Mouse (Mus musculus): ENCODE data around the gene BC048671. TPM values are rescaled to one million over a fixed set of nuclear protein-coding genes. Genes with fewer than 3 reads are reported as not detected.

The BC048671 gene
- polyA plus RNA-seq (2012; ENCODE audit: insufficient read depth, insufficient read length, missing spikeins), result not detected in 2 replicates

- no peak within 1 kb of the TSS for H3K27ac ChIP-seq (ENCODE audit: insufficient read depth, low read depth, low read length)
- H3K4me1 ChIP-seq (ENCODE audit: control insufficient read depth, insufficient read depth, low read length), result no peaks in the 10 kb centered on the region
- no peak for TF ChIP-seq CTCF (IDR thresholded peaks at IDR 0.05; ENCODE audit: low read depth, low read length)
- TF ChIP-seq POLR2A (IDR thresholded peaks at IDR 0.05; ENCODE audit: borderline replicate concordance, low read depth, low read length), result no peak
- no peak within 1 kb of the TSS for H3K4me3 ChIP-seq (ENCODE audit: insufficient read depth, low read length)
Measured at GRCm38 (mm10) chr6:90300919-90301318, at the start of gene BC048671. Gene BC048671 (plus strand): TSS chr6:90301219.

GRCm38 (mm10) chr6:90288265-90288664, 12.8 kb upstream of the BC048671 start:
- H3K4me3 ChIP-seq (ENCODE audit: insufficient read depth, low read length), result no peak overlapping the region
- TF ChIP-seq POLR2A (IDR thresholded peaks at IDR 0.05; ENCODE audit: borderline replicate concordance, low read depth, low read length), result no peak
- no peak for TF ChIP-seq CTCF (IDR thresholded peaks at IDR 0.05; ENCODE audit: low read depth, low read length)
- no peak overlapping the region for H3K27ac ChIP-seq (ENCODE audit: insufficient read depth, low read depth, low read length)
- H3K4me1 ChIP-seq (ENCODE audit: control insufficient read depth, insufficient read depth, low read length), result no peaks in the 10 kb centered on the region

- no peak overlapping the region for H3K4me3 ChIP-seq (ENCODE audit: insufficient read depth, low read length)
- no peaks in the 10 kb centered on the region for H3K4me1 ChIP-seq (ENCODE audit: control insufficient read depth, insufficient read depth, low read length)
- no peak overlapping the region for H3K27ac ChIP-seq (ENCODE audit: insufficient read depth, low read depth, low read length)
- TF ChIP-seq CTCF (IDR thresholded peaks at IDR 0.05; ENCODE audit: low read depth, low read length) (no peak), POLR2A (IDR thresholded peaks at IDR 0.05; ENCODE audit: borderline replicate concordance, low read depth, low read length) (no peak)
Measured at GRCm38 (mm10) chr6:90306315-90306975, 5.4 kb downstream of the BC048671 start.

- no peak overlapping the region for H3K4me3 ChIP-seq (ENCODE audit: insufficient read depth, low read length)
- no peaks in the 10 kb centered on the region for H3K4me1 ChIP-seq (ENCODE audit: control insufficient read depth, insufficient read depth, low read length)
- no peak for TF ChIP-seq CTCF (IDR thresholded peaks at IDR 0.05; ENCODE audit: low read depth, low read length)
- no peak overlapping the region for H3K27ac ChIP-seq (ENCODE audit: insufficient read depth, low read depth, low read length)
Measured at GRCm38 (mm10) chr6:90308839-90309778, 8.1 kb downstream of the BC048671 start.

GRCm38 (mm10) chr6:90315961-90316360, 14.9 kb downstream of the BC048671 start:
- Histone ChIP-seq H3K4me1 (ENCODE audit: control insufficient read depth, insufficient read depth, low read length) (no peaks in the 10 kb centered on the region), H3K4me3 (ENCODE audit: insufficient read depth, low read length) (no peak overlapping the region), H3K27ac (ENCODE audit: insufficient read depth, low read depth, low read length) (no peak overlapping the region)
- TF ChIP-seq POLR2A (IDR thresholded peaks at IDR 0.05; ENCODE audit: borderline replicate concordance, low read depth, low read length), result no peak
- TF ChIP-seq CTCF (IDR thresholded peaks at IDR 0.05; ENCODE audit: low read depth, low read length), result no peak

GRCm38 (mm10) chr6:90317510-90318258, 16.7 kb downstream of the BC048671 start:
- no peak overlapping the region for H3K4me3 ChIP-seq (ENCODE audit: insufficient read depth, low read length)
- H3K27ac ChIP-seq (ENCODE audit: insufficient read depth, low read depth, low read length), result no peak overlapping the region
- TF ChIP-seq CTCF (IDR thresholded peaks at IDR 0.05; ENCODE audit: low read depth, low read length) (no peak), POLR2A (IDR thresholded peaks at IDR 0.05; ENCODE audit: borderline replicate concordance, low read depth, low read length) (no peak)
- H3K4me1 ChIP-seq (ENCODE audit: control insufficient read depth, insufficient read depth, low read length), result no peaks in the 10 kb centered on the region

GRCm38 (mm10) chr6:90319019-90319418, 18.0 kb downstream of the BC048671 start:
- no peak overlapping the region for H3K4me3 ChIP-seq (ENCODE audit: insufficient read depth, low read length)
- no peak for TF ChIP-seq CTCF (IDR thresholded peaks at IDR 0.05; ENCODE audit: low read depth, low read length)
- no peak for TF ChIP-seq POLR2A (IDR thresholded peaks at IDR 0.05; ENCODE audit: borderline replicate concordance, low read depth, low read length)
- no peaks in the 10 kb centered on the region for H3K4me1 ChIP-seq (ENCODE audit: control insufficient read depth, insufficient read depth, low read length)
- H3K27ac ChIP-seq (ENCODE audit: insufficient read depth, low read depth, low read length), result no peak overlapping the region

- TF ChIP-seq POLR2A (IDR thresholded peaks at IDR 0.05; ENCODE audit: borderline replicate concordance, low read depth, low read length) (no peak), CTCF (IDR thresholded peaks at IDR 0.05; ENCODE audit: low read depth, low read length) (no peak)
- Histone ChIP-seq H3K27ac (ENCODE audit: insufficient read depth, low read depth, low read length) (no peak overlapping the region), H3K4me3 (ENCODE audit: insufficient read depth, low read length) (no peak overlapping the region), H3K4me1 (ENCODE audit: control insufficient read depth, insufficient read depth, low read length) (no peaks in the 10 kb centered on the region)
Measured at GRCm38 (mm10) chr6:90319475-90320191, 18.6 kb downstream of the BC048671 start.

GRCm38 (mm10) chr6:90320429-90320828, 19.4 kb downstream of the BC048671 start:
- no peak for TF ChIP-seq POLR2A (IDR thresholded peaks at IDR 0.05; ENCODE audit: borderline replicate concordance, low read depth, low read length)
- no peak for TF ChIP-seq CTCF (IDR thresholded peaks at IDR 0.05; ENCODE audit: low read depth, low read length)
- Histone ChIP-seq H3K27ac (ENCODE audit: insufficient read depth, low read depth, low read length) (no peak overlapping the region), H3K4me1 (ENCODE audit: control insufficient read depth, insufficient read depth, low read length) (no peaks in the 10 kb centered on the region), H3K4me3 (ENCODE audit: insufficient read depth, low read length) (no peak overlapping the region)
